Mouse (Mus musculus) lung, postnatal 0 days (tissue): ENCODE data around the gene Klc4.

Source experiments
- CTCF ChIP-seq: IDR thresholded peaks from 2 replicates; pipeline ENCODE4 v1.5.1; 2016; ENCODE audit warnings: antibody characterized with exemption, mild to moderate bottlenecking
- EP300 ChIP-seq: IDR thresholded peaks from 2 replicates; pipeline ENCODE4 v1.6.1; 2016; ENCODE audit warnings: antibody characterized with exemption, mild to moderate bottlenecking, control low read depth

GRCm38 (mm10) chr17:46636831-46637523 lies 8.8 kb downstream of the Klc4 start:
- peak; percentile 80 for TF ChIP-seq CTCF
- TF ChIP-seq EP300 = no peak
